Mouse (Mus musculus): ENCODE measurements around the gene Gap43. TPM values are rescaled to one million over a fixed set of nuclear protein-coding genes. Genes with fewer than 3 reads are reported as not detected.

Gene Gap43
- total and polyA plus RNA-seq, 3 experiments: not detected

GRCm38 (mm10) chr16:42336610-42337009, 3.8 kb downstream of the Gap43 start:
- Histone ChIP-seq H3K27me3 (ENCODE audit: insufficient read depth, low read length) (no peaks in the 10 kb centered on the region), H3K36me3 (replicated peaks) (no peaks in the 10 kb centered on the region), H3K4me1 (ENCODE audit: insufficient read depth, low read depth, low read length) (no peaks in the 10 kb centered on the region), H3K4me3 (ENCODE audit: low read depth, low read length) (no peak overlapping the region), H3K9me3 (replicated peaks) (peaks cover 15% of the 10 kb centered on the region)
- DNase-seq (ENCODE audit: low spot score) (no peak), ATAC-seq (ENCODE audit: extremely low read depth, insufficient number of reproducible peaks, low FRiP score, poor library complexity, severe bottlenecking) (no peak)
- TF ChIP-seq TAL1 (conservative IDR thresholded peaks at IDR 0.05; ENCODE audit: low read depth, low read length): no peak
- TF ChIP-seq POLR2AphosphoS5 (IDR thresholded peaks at IDR 0.05; ENCODE audit: insufficient replicate concordance, low read depth, low read length): no peak
- no peak for TF ChIP-seq GATA2 (IDR thresholded peaks at IDR 0.05; ENCODE audit: borderline replicate concordance, low read depth, low read length)
- TF ChIP-seq CTCF (IDR thresholded peaks at IDR 0.05; ENCODE audit: low read depth, low read length): no peak
- TF ChIP-seq GATA1 (IDR thresholded peaks at IDR 0.05; ENCODE audit: borderline replicate concordance, low read length): no peak

GRCm38 (mm10) chr16:42332321-42332720, 8.1 kb downstream of the Gap43 start:
- no peak for TF ChIP-seq POLR2AphosphoS5 (IDR thresholded peaks at IDR 0.05; ENCODE audit: insufficient replicate concordance, low read depth, low read length)
- no peak for TF ChIP-seq GATA2 (IDR thresholded peaks at IDR 0.05; ENCODE audit: borderline replicate concordance, low read depth, low read length)
- TF ChIP-seq TAL1 (conservative IDR thresholded peaks at IDR 0.05; ENCODE audit: low read depth, low read length): no peak
- no peak for TF ChIP-seq GATA1 (IDR thresholded peaks at IDR 0.05; ENCODE audit: borderline replicate concordance, low read length)
- no peak for TF ChIP-seq CTCF (IDR thresholded peaks at IDR 0.05; ENCODE audit: low read depth, low read length)
- DNase-seq (ENCODE audit: low spot score) (no peak), ATAC-seq (ENCODE audit: extremely low read depth, insufficient number of reproducible peaks, low FRiP score, poor library complexity, severe bottlenecking) (no peak)

GRCm38 (mm10) chr16:42326191-42326590, 14.3 kb downstream of the Gap43 start:
- no peaks in the 10 kb centered on the region for H3K4me1 ChIP-seq (ENCODE audit: insufficient read depth, low read depth, low read length)
- H3K4me3 ChIP-seq (ENCODE audit: low read depth, low read length): no peak overlapping the region
- ATAC-seq (ENCODE audit: extremely low read depth, insufficient number of reproducible peaks, low FRiP score, poor library complexity, severe bottlenecking) (no peak), DNase-seq (ENCODE audit: low spot score) (no peak)
- no peak for TF ChIP-seq GATA1 (IDR thresholded peaks at IDR 0.05; ENCODE audit: borderline replicate concordance, low read length)
- no peak for TF ChIP-seq POLR2AphosphoS5 (IDR thresholded peaks at IDR 0.05; ENCODE audit: insufficient replicate concordance, low read depth, low read length)
- no peak for TF ChIP-seq CTCF (IDR thresholded peaks at IDR 0.05; ENCODE audit: low read depth, low read length)
- no peak for TF ChIP-seq TAL1 (conservative IDR thresholded peaks at IDR 0.05; ENCODE audit: low read depth, low read length)
- TF ChIP-seq GATA2 (IDR thresholded peaks at IDR 0.05; ENCODE audit: borderline replicate concordance, low read depth, low read length): no peak
- 0 out of 2 replicates have a peak, but pooled peaks cover 3% of the 10 kb centered on the region for H3K9me3 ChIP-seq (replicated peaks)
- no peaks in the 10 kb centered on the region for H3K36me3 ChIP-seq (replicated peaks)
- H3K27me3 ChIP-seq (ENCODE audit: insufficient read depth, low read length): no peaks in the 10 kb centered on the region

More at GRCm38 (mm10) chr16:42332321-42332720, 8.1 kb downstream of the Gap43 start:
- H3K36me3 ChIP-seq (replicated peaks): no peaks in the 10 kb centered on the region
- H3K4me3 ChIP-seq (ENCODE audit: low read depth, low read length): no peak overlapping the region
- peaks cover 3% of the 10 kb centered on the region; the same call in 1 of the 2 replicates for H3K9me3 ChIP-seq (replicated peaks)
- no peaks in the 10 kb centered on the region for H3K4me1 ChIP-seq (ENCODE audit: insufficient read depth, low read depth, low read length)
- H3K27me3 ChIP-seq (ENCODE audit: insufficient read depth, low read length): no peaks in the 10 kb centered on the region

GRCm38 (mm10) chr16:42325536-42325935, 14.9 kb downstream of the Gap43 start:
- TF ChIP-seq GATA1 (IDR thresholded peaks at IDR 0.05; ENCODE audit: borderline replicate concordance, low read length) (no peak), GATA2 (IDR thresholded peaks at IDR 0.05; ENCODE audit: borderline replicate concordance, low read depth, low read length) (no peak), TAL1 (conservative IDR thresholded peaks at IDR 0.05; ENCODE audit: low read depth, low read length) (no peak), POLR2AphosphoS5 (IDR thresholded peaks at IDR 0.05; ENCODE audit: insufficient replicate concordance, low read depth, low read length) (no peak), CTCF (IDR thresholded peaks at IDR 0.05; ENCODE audit: low read depth, low read length) (no peak)
- no peak overlapping the region for H3K4me3 ChIP-seq (ENCODE audit: low read depth, low read length)
- 0 out of 2 replicates have a peak, but pooled peaks cover 3% of the 10 kb centered on the region for H3K9me3 ChIP-seq (replicated peaks)
- no peaks in the 10 kb centered on the region for H3K27me3 ChIP-seq (ENCODE audit: insufficient read depth, low read length)
- H3K36me3 ChIP-seq (replicated peaks): no peaks in the 10 kb centered on the region
- no peak for ATAC-seq (ENCODE audit: extremely low read depth, insufficient number of reproducible peaks, low FRiP score, poor library complexity, severe bottlenecking)
- H3K4me1 ChIP-seq (ENCODE audit: insufficient read depth, low read depth, low read length): no peaks in the 10 kb centered on the region
- DNase-seq (ENCODE audit: low spot score): no peak

GRCm38 (mm10) chr16:42319831-42320230, 20.6 kb downstream of the Gap43 start:
- H3K27me3 ChIP-seq (ENCODE audit: insufficient read depth, low read length): no peaks in the 10 kb centered on the region
- H3K9me3 ChIP-seq (replicated peaks): 0 out of 2 replicates have a peak, but pooled peaks cover 5% of the 10 kb centered on the region
- no peak overlapping the region for H3K4me3 ChIP-seq (ENCODE audit: low read depth, low read length)
- TF ChIP-seq TAL1 (conservative IDR thresholded peaks at IDR 0.05; ENCODE audit: low read depth, low read length): no peak
- no peak for TF ChIP-seq POLR2AphosphoS5 (IDR thresholded peaks at IDR 0.05; ENCODE audit: insufficient replicate concordance, low read depth, low read length)
- no peak for TF ChIP-seq GATA2 (IDR thresholded peaks at IDR 0.05; ENCODE audit: borderline replicate concordance, low read depth, low read length)
- no peak for TF ChIP-seq GATA1 (IDR thresholded peaks at IDR 0.05; ENCODE audit: borderline replicate concordance, low read length)
- DNase-seq (ENCODE audit: low spot score) (no peak), ATAC-seq (ENCODE audit: extremely low read depth, insufficient number of reproducible peaks, low FRiP score, poor library complexity, severe bottlenecking) (no peak)
- H3K4me1 ChIP-seq (ENCODE audit: insufficient read depth, low read depth, low read length): no peaks in the 10 kb centered on the region
- H3K36me3 ChIP-seq (replicated peaks): no peaks in the 10 kb centered on the region

GRCm38 (mm10) chr16:42319365-42319764, 21.1 kb downstream of the Gap43 start:
- TF ChIP-seq GATA2 (IDR thresholded peaks at IDR 0.05; ENCODE audit: borderline replicate concordance, low read depth, low read length) (no peak), CTCF (IDR thresholded peaks at IDR 0.05; ENCODE audit: low read depth, low read length) (no peak), POLR2AphosphoS5 (IDR thresholded peaks at IDR 0.05; ENCODE audit: insufficient replicate concordance, low read depth, low read length) (no peak), TAL1 (conservative IDR thresholded peaks at IDR 0.05; ENCODE audit: low read depth, low read length) (no peak)
- DNase-seq (ENCODE audit: low spot score) (no peak), ATAC-seq (ENCODE audit: extremely low read depth, insufficient number of reproducible peaks, low FRiP score, poor library complexity, severe bottlenecking) (no peak)
- no peaks in the 10 kb centered on the region for H3K4me1 ChIP-seq (ENCODE audit: insufficient read depth, low read depth, low read length)
- no peaks in the 10 kb centered on the region for H3K36me3 ChIP-seq (replicated peaks)
- H3K4me3 ChIP-seq (ENCODE audit: low read depth, low read length): no peak overlapping the region
- no peaks in the 10 kb centered on the region for H3K27me3 ChIP-seq (ENCODE audit: insufficient read depth, low read length)
- 0 out of 2 replicates have a peak, but pooled peaks cover 5% of the 10 kb centered on the region for H3K9me3 ChIP-seq (replicated peaks)
